Mouse (Mus musculus): ENCODE measurements around the gene Gal3st2. TPM values are rescaled to one million over a fixed set of nuclear protein-coding genes. Genes with fewer than 3 reads are reported as not detected.
A peak's percentile ranks its signal among the peaks of the same experiment; 100 is the strongest.
"Not testable (repeated sequence)": the region's sequence is repeated elsewhere in the genome, so short reads cannot be mapped to it uniquely, and the experiment has no call there.

Gene Gal3st2
- total RNA-seq (2021), result under 1 TPM in 1 of 2 experiments, not detected in 1; 0.78 TPM
- long read RNA-seq, experiment 1, partial matches to known transcripts, result 0 of 1 reads
- long read RNA-seq, experiment 1, other reads (novel, unspliced or antisense), result 1 of 1 reads
- long read RNA-seq, experiment 2, result 0 reads

GRCm38 (mm10) chr1:93861048-93861447 is at the start of gene Gal3st2:
Gal3st2 (plus strand) TSS chr1:93861306.
- not testable (repeated sequence) for DNase-seq (ENCODE audit: low spot score in 2 of 2)

GRCm38 (mm10) chr1:93811495-93812039 is 49.5 kb upstream of the Gal3st2 start:
- no peak for DNase-seq (ENCODE audit: low spot score in 2 of 2)

- DNase-seq (ENCODE audit: low spot score in 2 of 2), result no peak
These were observed 43.1 kb upstream of the Gal3st2 start for GRCm38 (mm10) chr1:93817823-93818532.

GRCm38 (mm10) chr1:93818722-93819121 is 42.4 kb upstream of the Gal3st2 start:
- no peak for DNase-seq (ENCODE audit: low spot score in 2 of 2)

- DNase-seq (ENCODE audit: low spot score in 2 of 2), result no peak
These were observed 37.2 kb upstream of the Gal3st2 start for GRCm38 (mm10) chr1:93823796-93824495.

GRCm38 (mm10) chr1:93824609-93825008 is 36.5 kb upstream of the Gal3st2 start, which contains the start of gene D2hgdh:
D2hgdh (plus strand) TSS chr1:93824909.
- DNase-seq (ENCODE audit: low spot score in 2 of 2), result no peak

- DNase-seq (ENCODE audit: low spot score in 2 of 2), result peak; percentile 96
These were observed 35.9 kb upstream of the Gal3st2 start for GRCm38 (mm10) chr1:93825105-93825674.

- no peak for DNase-seq (ENCODE audit: low spot score in 2 of 2)
These were observed 35.2 kb upstream of the Gal3st2 start for GRCm38 (mm10) chr1:93825771-93826539.

GRCm38 (mm10) chr1:93826540-93826835 is 34.6 kb upstream of the Gal3st2 start:
- no peak for DNase-seq (ENCODE audit: low spot score in 2 of 2)

- not testable (repeated sequence) for DNase-seq (ENCODE audit: low spot score in 2 of 2)
These were observed 28.2 kb upstream of the Gal3st2 start for GRCm38 (mm10) chr1:93832754-93833360.

GRCm38 (mm10) chr1:93834671-93835150 is 26.4 kb upstream of the Gal3st2 start:
- DNase-seq (ENCODE audit: low spot score in 2 of 2), result no peak

- DNase-seq (ENCODE audit: low spot score in 2 of 2), result no peak
These were observed 25.9 kb upstream of the Gal3st2 start for GRCm38 (mm10) chr1:93835211-93835610.

GRCm38 (mm10) chr1:93835876-93836531 is 25.1 kb upstream of the Gal3st2 start:
- no peak for DNase-seq (ENCODE audit: low spot score in 2 of 2)

GRCm38 (mm10) chr1:93836532-93836913 is 24.6 kb upstream of the Gal3st2 start:
- DNase-seq (ENCODE audit: low spot score in 2 of 2), result no peak

- DNase-seq (ENCODE audit: low spot score in 2 of 2), result no peak
These were observed 23.8 kb upstream of the Gal3st2 start for GRCm38 (mm10) chr1:93837335-93837734.

GRCm38 (mm10) chr1:93838569-93838968 is 22.5 kb upstream of the Gal3st2 start:
- DNase-seq (ENCODE audit: low spot score in 2 of 2), result not testable (repeated sequence)

GRCm38 (mm10) chr1:93845766-93846366 is 15.2 kb upstream of the Gal3st2 start:
- not testable (repeated sequence) for DNase-seq (ENCODE audit: low spot score in 2 of 2)

GRCm38 (mm10) chr1:93855790-93856189 is 5.3 kb upstream of the Gal3st2 start:
- DNase-seq (ENCODE audit: low spot score in 2 of 2), result not testable (repeated sequence)

- DNase-seq (ENCODE audit: low spot score in 2 of 2), result peak; percentile 32 to 70
These were observed 3.7 kb upstream of the Gal3st2 start for GRCm38 (mm10) chr1:93857370-93857769.
